Mouse (Mus musculus): ENCODE data around the gene Fzd7. TPM values are rescaled to one million over a fixed set of nuclear protein-coding genes. Genes with fewer than 3 reads are reported as not detected.

Fzd7 gene
- polyA plus RNA-seq, 1 experiment from 2014 or later = 19.7 TPM

Other genes starting within 250 kb of the Fzd7 start
- 12.0 and 13.2 TPM in 2 replicates for gene Als2, start 245.2 kb upstream of the Fzd7 start, polyA plus RNA-seq (2014; fragmentation: Nextera tagmentation; extraction: Ambion mirVana)
- gene Cdk15, start 225.5 kb upstream of the Fzd7 start, polyA plus RNA-seq (2014; fragmentation: Nextera tagmentation; extraction: Ambion mirVana) = 0.13 and 0.21 TPM in 2 replicates
- 0.51 and 0.55 TPM in 2 replicates for gene Gm973, start 33.8 kb downstream of the Fzd7 start, polyA plus RNA-seq (2014; fragmentation: Nextera tagmentation; extraction: Ambion mirVana)
- 597 and 627 TPM in 2 replicates for gene Sumo1, start 188.4 kb downstream of the Fzd7 start, polyA plus RNA-seq (2014; fragmentation: Nextera tagmentation; extraction: Ambion mirVana)
- 281 and 317 TPM in 2 replicates for gene Nop58, start 202.5 kb downstream of the Fzd7 start, polyA plus RNA-seq (2014; fragmentation: Nextera tagmentation; extraction: Ambion mirVana)

Measured in limb, embryonic 11.5 days (tissue).